Mouse (Mus musculus) kidney, postnatal 14 days (tissue): ENCODE data around the gene Nell2.
"Not testable (repeated sequence)": the region's sequence is repeated elsewhere in the genome, so short reads cannot be mapped to it uniquely, and the experiment has no call there.

Source experiments
- DNase-seq: peaks from one replicate; pipeline ENCODE4 v3.0.0; 2022; ENCODE audit warnings: mixed read lengths

Gene Nell2

DNA sequence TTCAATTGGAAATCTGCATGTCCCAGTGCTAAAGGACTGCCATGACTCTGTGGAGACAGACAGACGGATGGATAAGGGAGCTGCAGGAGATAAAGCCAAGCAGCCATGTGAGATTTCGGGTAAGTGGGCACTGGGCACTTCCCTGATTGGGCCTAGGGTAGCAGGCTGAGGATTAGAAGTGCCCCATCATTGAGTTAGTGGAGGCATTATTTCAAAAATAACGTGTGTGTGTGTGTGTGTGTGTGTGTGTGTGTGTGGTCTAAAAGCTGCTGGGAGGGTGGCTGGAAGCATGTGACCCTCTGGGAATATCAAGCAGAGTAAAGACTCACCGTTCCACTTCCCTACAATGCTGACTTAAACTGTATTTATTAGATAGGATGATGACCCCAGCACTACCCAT is 195.1 kb downstream of the Nell2 start:
- DNase-seq, result no peak

DNA sequence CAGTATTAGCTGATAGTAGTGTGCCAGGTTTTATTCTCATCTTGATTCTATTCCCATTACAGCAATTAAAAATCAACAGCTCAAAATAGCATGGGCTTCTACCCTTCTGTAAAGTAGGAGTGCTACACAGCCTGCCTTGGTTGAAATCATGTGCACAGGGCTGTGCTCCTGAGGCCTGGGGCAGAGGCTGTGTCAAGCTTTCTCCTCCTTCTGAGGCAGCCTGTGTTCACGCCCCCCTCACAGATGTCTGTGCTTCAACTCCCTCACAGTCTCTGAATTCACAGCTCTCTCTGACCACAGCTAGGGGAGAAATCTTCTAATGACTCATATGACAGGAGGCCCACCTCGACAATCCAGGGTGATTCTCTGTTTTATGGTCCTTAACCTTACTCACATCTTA is 197.4 kb downstream of the Nell2 start:
- DNase-seq, result no peak

- DNase-seq, result no peak
Measured at GRCm38 (mm10) chr15:95322744-95323143, 205.6 kb downstream of the Nell2 start.

DNA sequence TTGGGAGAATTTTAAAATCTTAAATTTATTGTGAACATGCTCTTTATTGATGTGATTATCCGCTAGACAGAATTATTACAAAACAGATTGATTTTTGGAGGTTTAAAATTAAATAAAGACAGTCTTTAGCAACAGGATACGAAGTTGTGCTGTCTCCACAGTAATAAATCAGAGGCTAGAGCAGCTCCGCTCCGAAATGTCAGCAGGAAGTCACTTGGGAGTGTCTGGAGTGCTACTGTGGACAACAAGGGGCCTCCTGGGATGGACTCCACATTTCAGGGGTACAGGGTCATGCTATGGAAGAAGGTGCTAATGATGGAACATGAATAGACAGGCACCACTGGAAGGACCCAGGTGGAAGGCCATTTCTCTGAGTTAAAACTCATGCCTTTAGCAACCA is 211.7 kb downstream of the Nell2 start:
- no peak for DNase-seq

DNA sequence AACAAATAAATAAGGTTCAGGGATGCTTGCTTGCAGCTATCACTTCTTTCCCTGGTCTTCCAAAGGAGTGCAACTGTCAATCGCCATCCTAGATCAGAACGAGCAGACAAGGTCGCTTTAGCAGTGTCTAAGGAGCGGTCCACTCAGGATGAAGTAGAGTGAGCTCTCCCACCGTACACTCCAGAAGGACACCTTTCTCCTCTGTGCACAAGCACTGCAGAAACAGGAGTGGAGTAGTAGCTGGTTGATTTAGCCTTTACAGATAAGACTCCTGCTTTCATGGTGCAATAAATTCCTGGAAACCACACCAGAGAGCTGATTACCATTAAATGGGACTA is 213.6 kb downstream of the Nell2 start:
- no peak for DNase-seq

DNA sequence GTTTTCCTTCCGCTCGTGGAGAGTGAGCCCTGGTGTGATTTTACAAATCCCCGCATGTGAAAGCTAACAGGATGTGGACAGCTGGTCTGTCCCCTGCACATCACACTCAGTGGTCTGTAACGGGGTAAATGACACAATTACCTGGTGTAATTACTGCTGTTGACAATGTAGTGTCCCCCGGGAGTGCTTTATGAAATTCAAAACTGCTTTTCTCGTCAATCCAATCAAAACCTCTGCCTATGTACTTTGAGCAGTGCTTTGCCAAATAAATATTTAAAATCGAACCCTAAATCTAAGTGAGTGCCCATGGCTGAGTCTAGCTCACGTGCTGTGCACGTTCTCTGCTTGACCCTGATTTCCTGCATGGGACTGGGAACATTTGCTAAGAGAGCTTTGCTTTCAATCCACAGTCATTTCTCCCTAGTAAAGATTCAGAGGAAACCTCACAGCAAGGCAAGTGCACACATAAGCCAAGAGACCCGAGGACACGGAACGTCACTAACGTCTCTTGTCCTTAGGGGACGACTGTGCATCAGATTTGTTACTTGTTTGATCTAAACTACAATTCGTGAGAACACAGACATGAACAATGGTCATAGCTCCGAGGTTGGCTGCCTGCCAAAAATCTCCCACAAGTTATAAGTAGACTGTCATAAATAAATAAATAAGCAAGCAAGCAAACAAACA is 214.1 kb downstream of the Nell2 start:
- DNase-seq, result peak; percentile 8

DNA sequence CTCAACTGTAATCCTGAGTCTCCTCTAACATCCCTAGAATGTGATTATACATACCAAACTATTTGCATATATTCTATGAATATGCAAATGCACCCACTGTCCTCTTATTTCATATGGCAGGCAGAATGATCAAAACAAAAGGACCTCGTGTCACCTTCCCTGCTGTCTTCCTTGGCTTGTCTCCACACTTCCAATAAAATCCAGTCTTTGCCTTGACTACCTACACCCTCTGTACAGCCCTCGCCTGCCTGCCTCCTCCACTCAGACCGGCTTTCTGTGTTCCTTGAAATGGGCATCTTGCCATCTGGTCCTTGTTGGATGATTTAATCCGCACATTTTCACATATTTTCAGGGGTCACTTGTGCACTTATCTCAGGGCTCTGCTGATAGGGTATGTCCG is 215.1 kb downstream of the Nell2 start:
- DNase-seq, result no peak

DNA sequence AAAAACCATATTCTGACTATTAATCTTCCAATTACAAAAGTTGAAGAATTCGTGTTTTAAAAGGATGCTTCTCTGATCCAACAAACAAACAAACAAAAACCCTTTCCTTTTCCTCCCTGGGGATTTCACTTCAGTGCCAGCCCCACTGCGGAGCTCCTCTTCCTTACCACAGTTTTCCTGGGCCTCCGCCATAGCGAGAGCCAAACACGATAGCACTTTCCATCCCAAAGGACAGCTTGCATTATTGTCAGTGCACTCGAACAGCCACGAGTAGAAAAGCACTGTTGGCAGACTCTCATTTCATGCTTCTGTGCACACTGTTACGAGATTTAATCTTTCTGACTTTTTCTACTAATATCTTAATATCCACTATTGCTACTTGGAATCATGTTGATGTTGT is 224.3 kb downstream of the Nell2 start:
- DNase-seq, result no peak

GRCm38 (mm10) chr15:95296561-95296960 is 231.8 kb downstream of the Nell2 start:
- DNase-seq, result no peak

DNA sequence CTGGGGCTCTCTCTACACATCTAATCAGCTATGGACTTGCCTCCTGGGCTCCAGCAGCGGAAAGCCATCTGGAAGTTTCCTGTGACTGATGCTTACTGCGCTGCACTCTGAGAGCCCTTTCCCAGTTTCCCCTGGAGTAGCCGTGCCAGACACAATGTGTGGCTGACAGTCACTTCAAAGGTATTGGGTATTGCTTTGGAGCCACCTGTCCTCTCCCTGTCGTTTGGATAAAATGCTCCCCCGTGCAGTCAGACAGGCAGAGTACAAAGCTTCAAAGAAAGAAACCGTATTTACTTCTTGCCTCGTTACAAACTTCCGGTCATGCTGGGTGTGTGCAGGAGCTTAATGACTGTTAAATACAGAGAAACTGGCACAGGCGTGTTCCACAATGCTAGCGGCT is 239.3 kb downstream of the Nell2 start:
- DNase-seq, result no peak

- DNase-seq, result peak; percentile 20
Measured at GRCm38 (mm10) chr15:95285199-95285598, 243.2 kb downstream of the Nell2 start.

GRCm38 (mm10) chr15:95280986-95281385 is 247.4 kb downstream of the Nell2 start:
- no peak for DNase-seq

DNA sequence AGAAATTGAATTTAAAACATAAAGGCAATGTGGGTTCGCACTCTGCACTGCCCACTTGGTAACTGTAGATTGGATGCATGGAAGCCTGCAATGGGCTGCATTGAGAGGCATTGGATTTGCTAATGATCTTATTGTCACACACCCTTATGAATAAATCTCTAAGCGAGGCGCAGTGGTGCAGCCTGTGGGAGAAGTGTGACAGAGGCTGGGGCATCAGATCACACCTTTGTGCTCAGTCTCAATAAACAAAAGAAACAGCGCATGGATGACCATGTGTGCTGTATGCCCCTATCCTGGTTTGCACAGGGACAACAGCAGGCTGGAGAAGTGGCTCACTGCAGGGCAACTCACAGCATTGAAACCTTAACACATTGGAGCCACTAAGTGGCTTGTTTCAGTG is 250.4 kb downstream of the Nell2 start:
- DNase-seq, result no peak

DNA sequence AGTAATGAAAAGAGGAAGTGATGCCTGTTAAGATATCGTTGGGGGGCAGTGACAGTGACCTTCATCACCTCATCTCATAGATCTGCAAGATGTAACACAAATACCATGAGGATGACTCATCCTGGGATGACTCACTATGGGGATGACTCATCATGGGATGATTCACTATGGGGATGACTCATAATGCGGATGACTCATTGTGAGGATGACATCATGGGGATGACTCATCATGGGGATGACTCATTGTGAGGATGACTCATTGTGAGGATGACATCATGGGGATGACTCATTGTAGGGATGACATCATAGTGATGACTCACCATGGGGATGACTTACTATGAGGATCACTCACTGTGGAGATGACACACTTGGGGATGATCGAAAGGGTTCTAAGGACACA is 251.8 kb downstream of the Nell2 start:
- no peak for DNase-seq

DNA sequence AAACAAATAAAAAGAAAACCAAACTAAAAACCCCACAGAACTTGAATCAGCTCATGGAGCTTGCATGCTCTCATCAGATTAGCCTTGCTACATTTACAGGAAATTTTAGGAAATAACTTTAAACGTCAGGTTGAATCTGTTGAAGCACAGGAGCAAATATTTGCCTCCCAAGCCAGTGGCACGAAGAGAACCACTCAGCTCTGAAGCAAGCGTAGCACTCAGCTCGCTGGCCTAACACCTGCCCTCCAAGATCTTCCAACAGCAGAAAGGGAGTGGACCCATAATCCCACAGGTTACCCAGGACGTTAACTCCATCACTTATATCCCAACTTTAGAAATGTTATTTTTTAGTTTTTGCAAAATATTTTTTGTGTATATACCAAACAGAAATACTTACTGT is 252.8 kb downstream of the Nell2 start:
- DNase-seq, result no peak

GRCm38 (mm10) chr15:95273236-95273635 is 255.1 kb downstream of the Nell2 start:
- DNase-seq, result peak; percentile 18

DNA sequence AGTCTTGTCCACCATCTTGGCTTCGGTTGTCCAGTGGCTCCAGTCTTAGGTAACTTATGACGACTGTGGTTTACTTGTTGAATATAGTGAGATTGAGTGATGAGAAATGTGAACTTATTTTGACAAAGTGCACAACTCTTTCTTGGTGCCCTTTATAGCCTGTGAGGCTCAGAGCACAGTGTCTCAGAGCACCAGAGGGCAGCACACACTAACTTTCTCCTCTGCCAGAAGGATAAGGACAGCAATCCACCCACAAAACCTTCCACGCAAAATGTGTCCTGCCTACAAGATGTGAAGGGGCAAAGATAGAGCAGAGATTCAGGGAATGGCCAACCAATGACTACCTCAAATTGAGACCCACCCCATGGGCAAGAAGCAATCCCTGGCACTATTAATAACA is 256.2 kb downstream of the Nell2 start:
- DNase-seq, result peak; percentile 21

GRCm38 (mm10) chr15:95259671-95260450 is 268.5 kb downstream of the Nell2 start:
- no peak for DNase-seq

DNA sequence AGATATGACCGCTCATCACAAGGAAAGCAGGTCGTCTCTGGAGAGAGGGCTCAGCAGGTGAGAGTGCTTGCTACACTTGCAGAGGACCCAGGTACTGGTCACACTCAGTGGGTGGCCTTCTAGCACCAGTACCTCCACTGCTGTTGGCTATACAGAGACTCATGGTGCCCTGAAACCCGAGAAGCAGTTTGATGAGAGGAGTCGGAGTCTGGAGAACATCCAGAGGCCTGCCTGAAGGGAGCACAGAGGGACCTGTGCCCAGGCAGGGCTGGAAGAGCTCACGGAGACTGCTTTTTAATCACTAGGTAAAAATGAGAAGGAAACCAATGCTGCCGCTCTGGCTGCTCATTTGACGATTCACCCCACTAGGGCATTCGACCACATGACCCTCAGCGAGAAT is 271.2 kb downstream of the Nell2 start:
- no peak for DNase-seq

- DNase-seq, result no peak
Measured at GRCm38 (mm10) chr15:95245516-95245915, 282.8 kb downstream of the Nell2 start.

- DNase-seq, result no peak
Measured at GRCm38 (mm10) chr15:95243876-95244275, 284.5 kb downstream of the Nell2 start.

- no peak for DNase-seq
Measured at GRCm38 (mm10) chr15:95241161-95241560, 287.2 kb downstream of the Nell2 start.

DNA sequence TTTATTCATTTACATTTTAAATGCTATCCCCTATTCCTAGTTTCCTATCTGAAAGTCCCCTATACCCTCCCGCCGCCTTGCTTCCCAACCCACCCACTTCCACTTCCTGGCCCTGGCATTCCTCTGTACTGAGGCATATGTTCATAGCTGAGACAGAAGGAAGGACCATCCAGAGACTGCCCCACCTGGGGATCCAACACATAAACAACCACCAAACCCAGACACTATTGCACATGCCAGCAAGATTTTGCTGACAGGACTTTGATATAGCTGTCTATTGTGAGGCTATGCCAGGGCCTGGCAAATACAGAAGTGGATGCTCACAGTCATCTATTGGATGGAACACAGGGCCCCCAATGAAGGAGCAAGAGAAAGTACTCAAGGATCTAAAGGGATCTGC is 291.3 kb downstream of the Nell2 start:
- DNase-seq, result not testable (repeated sequence)

GRCm38 (mm10) chr15:95236509-95236908 is 291.9 kb downstream of the Nell2 start:
- DNase-seq, result no peak

GRCm38 (mm10) chr15:95231171-95231570 is 297.2 kb downstream of the Nell2 start:
- no peak for DNase-seq
